Mouse (Mus musculus): Measurements from ENCODE around the gene Galnt15.
A peak's percentile ranks its signal among the peaks of the same experiment; 100 is the strongest.

Gene Galnt15

GRCm38 (mm10) chr14:32028681-32029091, at the start of gene Galnt15:
Galnt15 (plus strand) TSS chr14:32028989.
- DNase-seq (ENCODE audit: low read depth, low spot score) = no peak

GRCm38 (mm10) chr14:31994021-31994420, 34.8 kb upstream of the Galnt15 start:
- DNase-seq (ENCODE audit: low read depth, low spot score) = no peak

- no peak for DNase-seq (ENCODE audit: low read depth, low spot score)
These were observed 27.8 kb upstream of the Galnt15 start for GRCm38 (mm10) chr14:32000941-32001340.

- DNase-seq (ENCODE audit: low read depth, low spot score) = peak; percentile 58
These were observed 26.1 kb upstream of the Galnt15 start for GRCm38 (mm10) chr14:32002502-32003338.

DNA sequence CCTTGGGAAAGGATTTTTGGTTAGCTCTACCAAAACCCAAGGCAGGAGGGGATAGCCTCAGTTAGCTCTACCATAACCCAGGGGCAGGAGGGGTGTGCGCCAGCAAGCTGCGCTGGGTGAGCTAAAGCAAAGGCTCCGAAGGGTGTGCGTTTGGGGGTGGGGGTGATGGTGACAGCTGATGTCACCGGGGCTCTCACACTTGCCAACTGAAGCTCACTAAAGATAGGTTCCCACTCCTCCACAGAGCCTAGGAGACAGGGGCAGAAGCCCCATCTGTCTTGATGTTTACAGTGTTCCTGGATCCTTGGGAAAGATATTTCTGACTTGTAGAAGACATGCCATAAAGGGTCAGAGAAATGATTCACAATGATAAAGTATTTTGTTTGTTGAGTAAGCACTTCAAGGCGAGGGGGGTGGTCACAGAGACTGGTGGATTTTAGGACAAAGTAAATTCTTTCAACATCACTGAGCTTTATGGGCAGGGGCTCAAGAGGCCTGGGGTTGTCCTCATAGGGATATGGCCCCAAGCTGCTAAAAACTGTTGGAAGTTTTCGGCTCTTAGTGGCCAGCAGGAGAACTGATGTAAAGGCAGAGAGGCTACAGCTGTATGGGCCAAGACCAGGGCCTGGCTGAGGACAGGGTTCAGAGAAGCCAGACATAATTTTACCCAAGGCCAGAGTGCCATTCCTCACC, 24.7 kb upstream of the Galnt15 start:
- DNase-seq (ENCODE audit: low read depth, low spot score) = no peak

DNA sequence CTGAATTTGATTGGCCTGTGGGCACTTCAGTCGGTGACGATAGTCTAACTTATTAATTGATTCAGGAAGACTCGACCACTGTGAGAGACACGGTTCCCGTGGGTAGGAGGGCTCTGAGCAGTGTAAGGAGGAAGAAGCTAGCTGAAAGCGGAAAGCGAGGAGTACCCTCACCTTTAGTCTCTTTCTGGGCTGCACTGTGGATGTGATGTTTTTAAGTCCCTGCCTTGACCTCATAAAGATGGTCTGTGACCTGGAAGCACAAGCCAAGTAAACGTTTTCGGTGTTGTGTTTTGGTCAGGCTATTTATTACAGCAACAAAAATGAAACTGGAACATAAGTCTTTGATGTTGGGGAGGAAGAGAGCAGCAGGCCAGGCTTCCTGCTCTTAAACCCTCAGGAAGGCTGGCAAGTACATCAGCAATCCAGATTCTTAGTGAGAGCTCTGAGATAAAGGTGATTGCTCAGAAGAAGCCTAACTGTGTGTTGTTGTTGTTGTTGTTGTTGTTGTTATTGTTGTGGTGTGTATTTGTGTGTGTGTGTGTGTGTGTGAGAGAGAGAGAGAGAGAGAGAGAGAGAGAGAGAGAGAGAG, 23.0 kb upstream of the Galnt15 start:
- DNase-seq (ENCODE audit: low read depth, low spot score) = no peak

DNA sequence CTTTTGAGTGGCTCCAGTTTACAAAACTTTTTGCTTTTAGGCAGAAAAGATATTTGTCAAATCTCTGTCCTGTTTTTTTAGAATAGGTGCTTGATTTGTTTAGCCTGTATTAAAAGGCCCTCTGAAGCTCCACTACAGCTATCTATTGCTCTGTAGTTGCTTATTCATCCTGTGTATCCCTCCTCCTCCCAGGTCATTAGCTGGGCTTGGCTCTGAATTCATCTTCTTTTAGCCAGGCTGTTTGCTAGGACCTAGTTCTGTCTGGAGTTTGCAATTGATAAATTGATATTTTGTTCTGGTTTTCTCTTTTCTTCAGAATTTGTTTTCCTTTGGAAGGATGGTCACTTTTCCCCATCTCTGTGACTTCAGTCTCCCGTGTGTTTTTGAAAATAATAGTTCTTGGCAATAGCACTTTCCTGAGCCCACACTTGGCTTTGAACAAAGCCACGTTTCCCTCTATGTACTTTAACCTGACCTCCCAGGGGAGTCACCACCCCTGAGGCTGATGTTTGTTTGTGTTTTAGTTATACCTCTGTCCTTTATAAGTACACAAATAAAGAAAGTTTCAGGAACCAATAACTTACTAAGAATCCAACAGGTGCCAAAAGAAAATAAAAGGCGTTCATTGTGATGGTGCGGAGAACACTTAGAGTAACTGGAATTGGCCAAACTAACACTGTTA, 21.0 kb upstream of the Galnt15 start:
- DNase-seq (ENCODE audit: low read depth, low spot score) = no peak

GRCm38 (mm10) chr14:32009715-32010114, 19.1 kb upstream of the Galnt15 start:
- DNase-seq (ENCODE audit: low read depth, low spot score) = no peak

DNA sequence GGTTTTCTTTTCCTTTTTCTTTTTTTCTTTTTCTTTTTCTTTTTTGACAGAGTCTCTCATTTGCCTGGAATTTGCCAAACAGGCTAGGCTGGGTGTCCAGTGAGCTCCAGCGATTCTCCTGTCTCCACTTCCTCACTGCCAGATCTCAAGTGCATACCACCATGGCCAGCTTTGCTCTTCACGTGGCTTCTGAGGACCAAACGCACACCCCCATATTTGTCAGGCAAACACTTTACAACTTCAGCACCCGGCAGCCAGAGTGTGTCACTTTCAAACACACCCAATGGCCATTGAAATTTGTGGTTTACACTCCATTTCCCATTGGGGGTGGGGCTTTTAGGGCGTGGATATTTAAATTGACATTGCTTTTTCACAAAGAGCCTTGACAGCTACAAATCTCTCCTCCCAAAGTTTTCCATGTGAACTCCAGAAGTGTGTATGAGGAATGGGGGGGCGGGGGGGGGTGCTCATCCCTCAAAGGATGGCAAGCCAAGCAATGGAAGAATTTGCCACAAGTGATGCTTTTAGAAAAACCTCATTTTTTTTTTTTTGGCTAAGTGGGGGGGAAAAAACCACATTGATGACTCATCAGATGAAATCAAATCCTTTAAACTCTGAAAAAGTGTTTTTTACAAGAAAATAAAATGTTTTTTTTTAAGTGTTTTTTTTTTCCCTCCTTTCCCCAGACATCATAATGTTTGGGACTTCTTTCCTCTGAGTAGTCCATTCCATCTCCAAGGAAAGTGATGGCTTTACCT, 17.1 kb upstream of the Galnt15 start:
- no peak for DNase-seq (ENCODE audit: low read depth, low spot score)

GRCm38 (mm10) chr14:32015131-32015770, 13.5 kb upstream of the Galnt15 start:
- no peak for DNase-seq (ENCODE audit: low read depth, low spot score)

- no peak for DNase-seq (ENCODE audit: low read depth, low spot score)
These were observed 12.3 kb upstream of the Galnt15 start for GRCm38 (mm10) chr14:32016466-32016865.

DNA sequence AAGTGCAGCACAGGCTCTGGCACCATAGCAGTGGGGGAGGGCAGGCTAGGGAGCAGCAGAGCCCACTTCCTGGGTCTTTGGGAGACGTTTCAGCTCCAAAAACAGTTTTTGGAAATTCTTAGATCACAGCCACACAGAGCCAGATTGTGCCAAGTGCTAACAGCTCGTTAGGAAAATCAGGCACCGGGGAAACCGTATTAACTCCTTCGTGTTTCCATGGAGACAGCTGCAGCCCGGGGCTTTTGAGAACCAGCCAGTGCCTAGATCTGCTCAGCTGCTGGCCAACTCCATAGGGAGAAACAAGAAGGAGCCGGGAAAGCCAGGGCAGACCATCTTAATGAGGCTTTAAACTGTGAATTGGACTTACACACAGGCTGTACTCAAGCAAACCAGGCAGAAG, 11.9 kb upstream of the Galnt15 start:
- DNase-seq (ENCODE audit: low read depth, low spot score) = peak; percentile 31

- no peak for DNase-seq (ENCODE audit: low read depth, low spot score)
These were observed 11.3 kb upstream of the Galnt15 start for GRCm38 (mm10) chr14:32017448-32017847.

DNA sequence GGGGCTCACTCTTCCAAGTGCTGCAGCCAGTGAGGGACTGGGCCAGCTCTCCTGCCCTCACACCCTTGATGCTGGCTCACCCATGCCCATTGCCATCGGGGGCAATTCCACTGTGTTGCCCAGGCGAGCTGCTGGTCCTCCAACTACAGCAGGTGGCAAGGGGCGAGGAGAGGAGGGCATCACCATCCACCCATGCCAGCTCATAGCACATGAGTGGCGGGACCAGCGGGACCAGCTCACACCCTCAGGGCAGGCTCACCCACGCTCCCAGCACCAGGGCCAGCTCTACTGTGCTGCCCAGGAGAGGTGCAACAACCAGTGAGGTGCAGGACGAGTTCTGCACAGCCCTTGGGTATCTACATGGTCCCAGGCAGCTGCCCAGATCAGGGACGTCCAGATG, 9.7 kb upstream of the Galnt15 start:
- no peak for DNase-seq (ENCODE audit: low read depth, low spot score)

DNA sequence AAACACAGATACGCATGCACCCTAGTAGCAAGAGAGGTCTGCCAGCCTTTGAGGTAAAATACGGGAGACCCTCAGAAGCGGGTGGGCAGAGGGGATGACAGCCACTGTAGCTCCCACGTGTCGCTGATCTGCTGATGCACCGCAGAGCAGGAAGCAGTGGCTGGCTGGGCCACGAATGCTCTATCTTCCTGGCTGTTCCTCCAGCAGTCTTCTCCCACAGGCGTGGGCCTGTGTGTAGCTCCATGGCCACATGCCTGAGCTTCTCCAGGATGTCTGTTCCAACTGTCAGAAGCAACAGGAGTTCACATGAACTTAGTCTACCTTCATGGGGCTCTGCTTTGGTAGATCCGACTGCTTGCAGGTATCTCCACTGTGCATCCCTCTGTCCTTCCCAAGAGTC, 6.8 kb upstream of the Galnt15 start:
- no peak for DNase-seq (ENCODE audit: low read depth, low spot score)

DNA sequence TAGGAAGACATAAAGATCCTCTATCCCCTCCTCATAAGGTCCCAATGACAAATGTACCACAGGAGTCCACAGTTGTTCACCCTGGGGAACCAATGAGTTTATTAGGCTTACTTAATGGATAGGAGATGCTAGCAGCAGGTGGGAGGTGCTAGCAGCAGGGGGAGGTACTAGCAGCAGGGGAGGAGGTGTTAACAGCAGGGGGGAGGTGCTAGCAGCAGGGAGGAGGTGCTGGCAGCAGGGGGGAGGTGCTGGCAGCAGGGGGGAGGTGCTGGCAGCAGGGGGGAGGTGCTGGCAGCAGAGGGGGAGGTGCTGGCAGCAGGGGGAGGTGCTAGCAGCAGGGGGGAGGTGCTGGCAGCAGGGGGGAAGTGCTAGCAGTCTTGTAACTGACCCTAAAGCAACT, 6.3 kb upstream of the Galnt15 start:
- DNase-seq (ENCODE audit: low read depth, low spot score) = no peak

DNA sequence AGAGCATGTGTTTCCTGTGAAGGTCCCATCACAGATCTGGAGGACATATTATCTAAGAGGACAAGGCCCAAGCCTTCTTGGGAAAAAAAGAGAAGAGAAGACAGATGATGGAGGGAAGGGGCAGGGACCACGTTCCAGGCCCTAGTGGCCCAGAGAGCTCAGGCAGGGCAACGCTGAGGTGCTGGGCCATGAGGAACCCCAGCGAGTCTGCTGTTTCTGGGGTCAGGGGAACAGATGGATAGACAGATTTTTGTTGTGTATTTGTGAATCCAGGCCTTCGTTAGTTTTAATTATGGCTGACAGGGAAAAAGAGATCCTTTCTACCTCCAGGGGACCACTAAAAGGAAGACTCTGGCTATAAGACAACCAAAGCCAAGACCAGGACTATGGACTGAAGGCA, 4.9 kb upstream of the Galnt15 start:
- no peak for DNase-seq (ENCODE audit: low read depth, low spot score)

GRCm38 (mm10) chr14:32027218-32027617, 1.6 kb upstream of the Galnt15 start:
- DNase-seq (ENCODE audit: low read depth, low spot score) = no peak

GRCm38 (mm10) chr14:32029411-32029992, 713 bp downstream of the Galnt15 start:
- DNase-seq (ENCODE audit: low read depth, low spot score) = no peak

GRCm38 (mm10) chr14:32030073-32030472, 1.3 kb downstream of the Galnt15 start:
- no peak for DNase-seq (ENCODE audit: low read depth, low spot score)

All from retina, postnatal 7 days (tissue).